Mouse (Mus musculus): Measurements from ENCODE around the gene Map4k3.

GRCm38 (mm10) chr17:80660707-80661380 lies 67.4 kb downstream of the Map4k3 start:
- TF ChIP-seq POLR2A (IDR thresholded peaks at IDR 0.05; ENCODE audit: insufficient read depth, low read depth, low read length), result no peak
- no peak for TF ChIP-seq CTCF (IDR thresholded peaks at IDR 0.05)

All from heart, adult 2 months (tissue).